10 mouse cellular contexts compared by ENCODE assay signal in the genomic region with DNA sequence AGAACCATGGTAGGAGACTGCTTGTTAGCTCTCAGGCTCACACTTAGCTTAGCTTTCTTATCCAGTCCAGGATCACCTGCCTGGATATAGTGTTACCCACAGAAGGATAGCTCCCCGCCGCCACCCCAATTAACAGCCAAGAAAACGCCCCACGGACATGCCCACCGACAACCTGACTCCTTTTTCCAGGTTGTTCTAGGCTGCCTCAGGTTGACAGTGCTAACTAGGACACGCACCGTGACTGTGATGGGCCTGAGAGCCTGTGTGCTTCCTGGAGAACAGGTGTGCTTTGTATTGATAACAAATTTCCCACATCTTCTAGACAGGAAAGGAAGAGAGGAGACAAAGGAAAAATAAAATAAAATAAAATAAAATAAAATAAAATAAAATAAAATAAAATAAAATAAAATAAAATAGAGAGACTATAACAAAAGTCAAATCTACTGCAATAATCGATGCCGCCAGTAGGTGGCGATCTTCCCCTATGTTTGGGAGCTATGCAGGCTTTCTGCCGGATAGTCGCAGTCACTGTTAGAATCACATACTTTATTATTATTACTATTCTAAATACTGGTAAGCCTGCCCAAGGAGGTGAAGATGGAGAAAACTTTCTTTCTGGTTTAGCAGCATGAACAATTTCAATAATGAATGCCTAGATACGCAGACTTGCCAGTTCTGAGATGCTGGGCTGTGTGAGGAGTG.
DNase-seq lines count a peak whose midpoint lies in the region; ATAC-seq and TF ChIP-seq lines count a peak whose summit lies in the region.
"Had no signal": no experiment of that assay in that cellular context is flagged by ENCODE, and none has a peak within 500 bp of the region (broad histone marks: within the 10 kb centered on the region; RNA-seq: fewer than 3 reads in every experiment).

No protein-coding gene starts in this region.

- no peaks in the 10 kb centered on the region for H3K4me1 ChIP-seq in bone marrow macrophage, adult 2 months (ENCODE audit: control insufficient read depth, insufficient read depth, low read length)
- H3K4me1 ChIP-seq in forebrain, embryonic 10.5 days: no peaks in the 10 kb centered on the region

- no peak for TF ChIP-seq POLR2A in bone marrow macrophage, adult 2 months (IDR thresholded peaks at IDR 0.05; ENCODE audit: borderline replicate concordance, low read depth, low read length)

- peak; percentile 46; the same call in 1 of the 2 replicates for TF ChIP-seq CTCF in bone marrow macrophage, adult 2 months (IDR thresholded peaks at IDR 0.05; ENCODE audit: low read depth, low read length)

- 0 out of 2 replicates have a peak, but pooled peaks have one; percentile 50 for ATAC-seq in megakaryocyte progenitor cell, adult 5-6 weeks (replicated peaks; ENCODE audit: poor library complexity)
- no peak for ATAC-seq in megakaryocyte-erythroid progenitor cell, adult 5-6 weeks (replicated peaks; ENCODE audit: low FRiP score, low TSS enrichment, poor library complexity, severe bottlenecking)

- no peak overlapping the region for H3K27ac ChIP-seq in bone marrow macrophage, adult 2 months (ENCODE audit: insufficient read depth, low read depth, low read length)
- H3K27ac ChIP-seq in forebrain, embryonic 10.5 days: no peak overlapping the region
- H3K27ac ChIP-seq: embryonic facial prominence, embryonic 15.5 days; limb, embryonic 15.5 days had no signal

- H3K36me3 ChIP-seq in forebrain, embryonic 10.5 days (replicated peaks): no peaks in the 10 kb centered on the region
- H3K36me3 ChIP-seq: embryonic facial prominence, embryonic 15.5 days; limb, embryonic 15.5 days had no signal

- 46% methylated on average over 13 of the region's 13 CpGs for WGBS in forebrain, embryonic 10.5 days

- no peak overlapping the region for H3K4me3 ChIP-seq in bone marrow macrophage, adult 2 months (ENCODE audit: insufficient read depth, low read length)
- no peak overlapping the region for H3K4me3 ChIP-seq in forebrain, embryonic 10.5 days
- H3K4me3 ChIP-seq: embryonic facial prominence, embryonic 15.5 days; limb, embryonic 15.5 days had no signal

- H3K9me3 ChIP-seq in forebrain, embryonic 10.5 days: peaks cover 5% of the 10 kb centered on the region; the same call in 1 of the 2 replicates
- H3K9me3 ChIP-seq: embryonic facial prominence, embryonic 15.5 days; limb, embryonic 15.5 days had no signal

- H3K27me3 ChIP-seq in forebrain, embryonic 10.5 days (ENCODE audit: poor library complexity, severe bottlenecking): no peaks in the 10 kb centered on the region
- H3K27me3 ChIP-seq: embryonic facial prominence, embryonic 15.5 days; limb, embryonic 15.5 days had no signal

- peak; percentile 64 to 81 for DNase-seq in left cerebral cortex, adult 18-20 months (ENCODE audit: low spot score in 2 of 2)
- no peak for DNase-seq in left cerebral cortex, adult 11 months (ENCODE audit: low spot score)
- peak; percentile 36 for DNase-seq in forebrain, embryonic 10.5 days (ENCODE audit: extremely low spot score, low spot score)
- peak; percentile 82 for DNase-seq in kidney, postnatal 10 days
- peak; percentile 49 for DNase-seq in right cerebral cortex, postnatal 25 days
